8 mouse cellular contexts compared by ENCODE assay signal in genomic region chr6:29211806-29212492, GRCm38 (mm10). TPM values are rescaled to one million over a fixed set of nuclear protein-coding genes. Genes with fewer than 3 reads are reported as not detected.
A peak's percentile ranks its signal among the peaks of the same experiment; 100 is the strongest.
DNase-seq lines count a peak whose midpoint lies in the region; ATAC-seq lines count a peak whose summit lies in the region.

No protein-coding gene starts in this region.

- H3K4me3 ChIP-seq in heart, embryonic 13.5 days: peak overlapping the region; percentile 84
- H3K4me3 ChIP-seq in liver, embryonic 15.5 days (replicated peaks): peak overlapping the region; percentile 60
- H3K4me3 ChIP-seq in neural tube, embryonic 11.5 days (ENCODE audit: low read depth, low read length): peak overlapping the region; percentile 63
- peak overlapping the region; percentile 81 for H3K4me3 ChIP-seq in stomach, embryonic 16.5 days (replicated peaks; ENCODE audit: low read length)

- WGBS in heart, embryonic 13.5 days: under 1% methylated on average over 66 of the region's 66 CpGs
- whole genome bisulfite sequencing in liver, embryonic 15.5 days (ENCODE audit: insufficient replicate concordance): under 1% methylated on average over 63 of the region's 66 CpGs
- WGBS in neural tube, embryonic 11.5 days: under 1% methylated on average over 64 of the region's 66 CpGs
- WGBS in stomach, embryonic 16.5 days: under 1% methylated on average over 64 of the region's 66 CpGs

- no peaks in the 10 kb centered on the region for H3K9me3 ChIP-seq in heart, embryonic 13.5 days
- no peaks in the 10 kb centered on the region for H3K9me3 ChIP-seq in liver, embryonic 15.5 days (replicated peaks)
- no peaks in the 10 kb centered on the region for H3K9me3 ChIP-seq in neural tube, embryonic 11.5 days (ENCODE audit: control insufficient read depth, low read length)
- no peaks in the 10 kb centered on the region for H3K9me3 ChIP-seq in stomach, embryonic 16.5 days (replicated peaks; ENCODE audit: control insufficient read depth, low read length)

- H3K4me1 ChIP-seq in heart, embryonic 13.5 days: peaks cover 38% of the 10 kb centered on the region
- peaks cover 38% of the 10 kb centered on the region for H3K4me1 ChIP-seq in liver, embryonic 15.5 days (replicated peaks)
- peaks cover 21% of the 10 kb centered on the region; the same call in 1 of the 2 replicates for H3K4me1 ChIP-seq in neural tube, embryonic 11.5 days (ENCODE audit: control insufficient read depth, insufficient read depth, low read length)
- peaks cover 33% of the 10 kb centered on the region for H3K4me1 ChIP-seq in stomach, embryonic 16.5 days (ENCODE audit: control insufficient read depth, insufficient read depth, low read length)

- peak overlapping the region; percentile 58 for H3K27ac ChIP-seq in heart, embryonic 13.5 days (replicated peaks)
- H3K27ac ChIP-seq in liver, embryonic 15.5 days (replicated peaks): no peak overlapping the region
- peak overlapping the region; percentile 76 for H3K27ac ChIP-seq in neural tube, embryonic 11.5 days (ENCODE audit: low read depth, low read length)
- H3K27ac ChIP-seq in stomach, embryonic 16.5 days (ENCODE audit: low read length): peak overlapping the region; percentile 56

- peak; percentile 93 for DNase-seq in CD4-positive helper T cell, adult 2 months (ENCODE audit: low read depth, low spot score)
- DNase-seq in brain, adult 2 months (ENCODE audit: low read depth, low spot score): peak; percentile 87
- DNase-seq in kidney, postnatal 10 days: peak; percentile 89
- peak; percentile 90 for DNase-seq in neural tube, embryonic 11.5 days (ENCODE audit: low spot score)

- peak; percentile 47; the same call in 1 of the 2 replicates for ATAC-seq in erythroblast, adult 5-6 weeks (replicated peaks; ENCODE audit: low FRiP score, poor library complexity, severe bottlenecking)
- peak; percentile 56; the same call in 1 of the 2 replicates for ATAC-seq in heart, embryonic 13.5 days (ENCODE audit: extremely low read depth, insufficient number of reproducible peaks, low FRiP score, low TSS enrichment)
- ATAC-seq in liver, embryonic 15.5 days (ENCODE audit: insufficient read depth): peak; percentile 59
- peak; percentile 75 for ATAC-seq in neural tube, embryonic 11.5 days (ENCODE audit: insufficient read depth, low FRiP score, low TSS enrichment)
- peak; percentile 87 for ATAC-seq in stomach, embryonic 16.5 days (ENCODE audit: insufficient read depth, low FRiP score)

- peak overlapping the region; percentile 91 for H3K9ac ChIP-seq in heart, embryonic 13.5 days
- H3K9ac ChIP-seq in liver, embryonic 15.5 days: peak overlapping the region; percentile 46; the same call in 1 of the 2 replicates
- H3K9ac ChIP-seq in neural tube, embryonic 11.5 days (ENCODE audit: low read length): peak overlapping the region; percentile 67
- peak overlapping the region; percentile 82 for H3K9ac ChIP-seq in stomach, embryonic 16.5 days (ENCODE audit: low read length)

- peaks cover 25% of the 10 kb centered on the region for H3K27me3 ChIP-seq in heart, embryonic 13.5 days (replicated peaks)
- H3K27me3 ChIP-seq in liver, embryonic 15.5 days: peaks cover 59% of the 10 kb centered on the region
- peaks cover 9% of the 10 kb centered on the region for H3K27me3 ChIP-seq in neural tube, embryonic 11.5 days (ENCODE audit: control insufficient read depth, insufficient read depth, low read length)
- H3K27me3 ChIP-seq in stomach, embryonic 16.5 days (ENCODE audit: control insufficient read depth, insufficient read depth, low read length): peaks cover 17% of the 10 kb centered on the region

- H3K4me2 ChIP-seq in heart, embryonic 13.5 days: peak overlapping the region; percentile 98
- peak overlapping the region; percentile 86 for H3K4me2 ChIP-seq in liver, embryonic 15.5 days
- H3K4me2 ChIP-seq in neural tube, embryonic 11.5 days (ENCODE audit: low read depth): peak overlapping the region; percentile 92
- H3K4me2 ChIP-seq in stomach, embryonic 16.5 days (ENCODE audit: low read depth, low read length): peak overlapping the region; percentile 97

- peaks cover 1% of the 10 kb centered on the region; the same call in 1 of the 2 replicates for H3K36me3 ChIP-seq in heart, embryonic 13.5 days
- H3K36me3 ChIP-seq in liver, embryonic 15.5 days (replicated peaks): no peaks in the 10 kb centered on the region
- H3K36me3 ChIP-seq in neural tube, embryonic 11.5 days (ENCODE audit: control insufficient read depth, insufficient read depth, low read length): no peaks in the 10 kb centered on the region
- no peaks in the 10 kb centered on the region for H3K36me3 ChIP-seq in stomach, embryonic 16.5 days (ENCODE audit: control insufficient read depth, insufficient read depth, low read length)

RNA-seq across cellular contexts. Expression of gene Impdh1, which starts 4.2 kb away (rescaled TPM):
- 9.6 and 12.3 TPM in 2 replicates for total RNA-seq in erythroblast, adult 5-6 weeks (2015; ENCODE audit: low replicate concordance)
- total RNA-seq in erythroblast, adult 5-6 weeks (2017; ENCODE audit: low replicate concordance): 11.2 and 34.7 TPM in 2 replicates
- polyA plus RNA-seq in heart, embryonic 13.5 days (2015; fragmentation: Nextera tagmentation; extraction: Ambion mirVana): 34.7 and 36.6 TPM in 2 replicates
- polyA plus RNA-seq in liver, embryonic 15.5 days (2015; fragmentation: Nextera tagmentation; extraction: Ambion mirVana): 8.0 and 10.6 TPM in 2 replicates
- polyA plus RNA-seq in neural tube, embryonic 11.5 days (2014; fragmentation: Nextera tagmentation; extraction: Ambion mirVana): 50.7 and 56.5 TPM in 2 replicates
- polyA plus RNA-seq in stomach, embryonic 16.5 days (2015; fragmentation: Nextera tagmentation; extraction: Ambion mirVana): 43.4 and 43.7 TPM in 2 replicates

RNA-seq across cellular contexts. Expression of gene Prrt4, which starts 32.6 kb away (rescaled TPM):
- not detected in 2 replicates for total RNA-seq in erythroblast, adult 5-6 weeks (2015; ENCODE audit: low replicate concordance)
- total RNA-seq in erythroblast, adult 5-6 weeks (2017; ENCODE audit: low replicate concordance): not detected in 2 replicates
- polyA plus RNA-seq in heart, embryonic 13.5 days (2015; fragmentation: Nextera tagmentation; extraction: Ambion mirVana): 1.5 and 2.4 TPM in 2 replicates
- polyA plus RNA-seq in liver, embryonic 15.5 days (2015; fragmentation: Nextera tagmentation; extraction: Ambion mirVana): 0.02 and 0.06 TPM in 2 replicates
- polyA plus RNA-seq in neural tube, embryonic 11.5 days (2014; fragmentation: Nextera tagmentation; extraction: Ambion mirVana): 1.2 and 1.4 TPM in 2 replicates
- 0.30 and 0.31 TPM in 2 replicates for polyA plus RNA-seq in stomach, embryonic 16.5 days (2015; fragmentation: Nextera tagmentation; extraction: Ambion mirVana)

RNA-seq across cellular contexts. Expression of gene Rbm28, which starts 47.1 kb away (rescaled TPM):
- 9.0 and 18.8 TPM in 2 replicates for total RNA-seq in erythroblast, adult 5-6 weeks (2015; ENCODE audit: low replicate concordance)
- total RNA-seq in erythroblast, adult 5-6 weeks (2017; ENCODE audit: low replicate concordance): 8.7 and 13.4 TPM in 2 replicates
- polyA plus RNA-seq in heart, embryonic 13.5 days (2015; fragmentation: Nextera tagmentation; extraction: Ambion mirVana): 23.4 and 26.2 TPM in 2 replicates
- polyA plus RNA-seq in liver, embryonic 15.5 days (2015; fragmentation: Nextera tagmentation; extraction: Ambion mirVana): 8.5 and 9.4 TPM in 2 replicates
- 70.7 and 71.3 TPM in 2 replicates for polyA plus RNA-seq in neural tube, embryonic 11.5 days (2014; fragmentation: Nextera tagmentation; extraction: Ambion mirVana)
- polyA plus RNA-seq in stomach, embryonic 16.5 days (2015; fragmentation: Nextera tagmentation; extraction: Ambion mirVana): 28.3 and 29.4 TPM in 2 replicates
